Mouse (Mus musculus): ENCODE results near the gene Emcn. TPM values are rescaled to one million over a fixed set of nuclear protein-coding genes. Genes with fewer than 3 reads are reported as not detected.

Emcn gene
- polyA plus RNA-seq, 1 experiment from 2014 or later = 42.0 TPM

DNA sequence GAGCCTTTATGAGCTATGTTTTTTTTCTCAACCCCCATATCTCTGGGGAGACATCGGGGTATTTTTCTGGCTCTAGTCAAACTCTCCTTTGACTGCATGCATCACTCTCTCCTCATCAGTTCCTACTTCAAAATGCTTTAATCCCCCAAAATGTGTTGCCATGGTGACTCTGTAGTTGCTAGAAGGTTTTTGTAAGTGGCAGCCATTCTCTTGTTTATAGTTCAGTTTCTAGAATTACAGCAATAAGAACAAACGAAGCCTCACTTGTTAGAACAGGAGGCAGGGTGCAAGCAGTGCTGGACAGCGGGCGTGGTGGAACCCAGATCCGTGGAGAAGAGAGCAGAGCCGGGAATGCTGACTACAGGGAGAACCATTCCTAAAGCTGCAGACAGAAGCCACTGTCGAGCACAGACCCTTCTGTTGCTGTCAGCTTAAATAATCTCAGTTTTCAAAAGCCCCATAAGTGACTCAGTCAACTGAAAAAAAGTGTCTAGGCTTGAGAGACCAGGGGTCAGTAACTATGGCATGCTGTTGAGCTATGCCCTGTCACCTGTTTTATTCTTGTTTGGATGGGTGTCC lies 139.0 kb downstream of the Emcn start:
- 62% methylated on average over 7 of the region's 7 CpGs for WGBS
- Histone ChIP-seq H3K27me3 (ENCODE audit: control insufficient read depth, insufficient read depth, low read length) (no peaks in the 10 kb centered on the region), H3K4me1 (ENCODE audit: control insufficient read depth, insufficient read depth, low read length) (no peaks in the 10 kb centered on the region), H3K9ac (replicated peaks; ENCODE audit: low read length) (no peak overlapping the region), H3K4me2 (ENCODE audit: low read depth, low read length) (no peak overlapping the region), H3K4me3 (ENCODE audit: low read depth, low read length) (no peak overlapping the region), H3K27ac (replicated peaks; ENCODE audit: low read depth, low read length) (no peak overlapping the region), H3K36me3 (replicated peaks; ENCODE audit: control insufficient read depth, insufficient read depth, low read depth, low read length) (no peaks in the 10 kb centered on the region), H3K9me3 (replicated peaks; ENCODE audit: control insufficient read depth, low read length) (no peaks in the 10 kb centered on the region)
- ATAC-seq (replicated peaks; ENCODE audit: insufficient number of reproducible peaks, low FRiP score, low TSS enrichment, low read depth) (no peak), DNase-seq (ENCODE audit: low spot score) (peak; percentile 9)

DNA sequence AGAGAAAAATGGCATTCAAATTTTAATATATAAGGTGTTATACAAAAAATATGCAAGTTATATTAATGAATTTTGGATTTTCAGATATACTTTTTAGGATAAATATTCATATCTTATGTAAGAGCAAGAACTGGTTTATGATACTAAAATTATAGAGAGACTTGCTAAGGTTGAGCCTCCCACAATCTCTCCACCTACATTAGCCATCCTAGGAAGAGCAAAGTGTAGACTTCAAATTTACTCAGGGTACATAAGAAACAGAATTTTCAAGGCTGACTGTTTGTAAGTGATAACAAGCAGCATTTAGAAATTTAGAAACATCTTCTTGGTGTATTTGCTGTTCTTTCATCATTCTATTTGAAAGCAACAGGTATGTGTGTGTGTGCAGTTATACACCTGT lies 140.3 kb downstream of the Emcn start:
- Histone ChIP-seq H3K4me1 (ENCODE audit: control insufficient read depth, insufficient read depth, low read length) (no peaks in the 10 kb centered on the region), H3K27ac (replicated peaks; ENCODE audit: low read depth, low read length) (no peak overlapping the region), H3K9ac (replicated peaks; ENCODE audit: low read length) (no peak overlapping the region), H3K4me3 (ENCODE audit: low read depth, low read length) (no peak overlapping the region), H3K4me2 (ENCODE audit: low read depth, low read length) (no peak overlapping the region), H3K9me3 (replicated peaks; ENCODE audit: control insufficient read depth, low read length) (no peaks in the 10 kb centered on the region), H3K36me3 (replicated peaks; ENCODE audit: control insufficient read depth, insufficient read depth, low read depth, low read length) (no peaks in the 10 kb centered on the region), H3K27me3 (ENCODE audit: control insufficient read depth, insufficient read depth, low read length) (no peaks in the 10 kb centered on the region)
- DNase-seq (ENCODE audit: low spot score) (no peak), ATAC-seq (replicated peaks; ENCODE audit: insufficient number of reproducible peaks, low FRiP score, low TSS enrichment, low read depth) (no peak)

Measured in embryonic facial prominence, embryonic 11.5 days (tissue).